27 mouse cellular contexts compared by ENCODE assay signal in the genomic region with DNA sequence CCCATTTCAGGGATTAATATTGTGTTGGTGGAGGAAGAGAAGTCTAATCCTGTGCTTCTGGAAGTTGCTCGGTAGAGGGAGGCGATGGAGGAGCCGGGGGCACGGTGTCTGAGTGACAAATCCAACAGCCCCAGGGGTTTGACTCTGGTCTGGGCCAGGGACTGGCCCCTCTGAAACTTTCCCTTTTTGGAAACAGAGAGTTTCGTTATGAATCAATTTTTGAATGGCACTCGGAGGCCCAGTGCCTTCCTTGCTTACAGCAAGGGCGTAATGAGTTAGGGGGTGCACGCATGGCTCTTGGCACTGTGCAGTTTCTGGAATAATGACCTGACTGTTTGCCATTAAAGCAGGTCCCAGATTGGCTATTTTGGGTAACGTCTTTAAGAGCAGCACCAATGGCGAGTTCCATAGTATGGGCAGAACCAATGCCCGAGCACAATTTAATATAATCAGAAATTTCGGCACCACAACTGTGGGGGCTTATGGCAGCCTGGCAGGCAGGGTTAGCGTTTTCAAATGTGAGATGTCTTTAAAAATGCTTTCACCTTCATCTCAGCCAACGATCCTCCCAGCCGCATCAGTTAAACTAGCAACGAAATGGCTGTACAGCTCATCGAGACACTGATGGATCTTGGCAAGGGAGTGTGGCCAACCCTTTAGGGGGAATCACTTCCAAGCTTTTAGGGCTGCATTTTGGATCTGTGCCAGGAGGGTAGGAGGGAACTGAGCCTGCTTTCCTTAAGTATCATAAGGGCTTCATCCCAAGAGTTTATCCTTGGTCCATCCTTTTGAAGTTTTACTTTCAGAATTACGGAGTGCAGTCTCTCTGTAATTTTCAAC. TPM values are rescaled to one million over a fixed set of nuclear protein-coding genes. Genes with fewer than 3 reads are reported as not detected.
A peak's percentile ranks its signal among the peaks of the same experiment; 100 is the strongest.
DNase-seq lines count a peak whose midpoint lies in the region; ATAC-seq lines count a peak whose summit lies in the region.
"Had no signal": no experiment of that assay in that cellular context is flagged by ENCODE, and none has a peak within 500 bp of the region (broad histone marks: within the 10 kb centered on the region; RNA-seq: fewer than 3 reads in every experiment).

No protein-coding gene starts in this region.

- no peaks in the 10 kb centered on the region for H3K36me3 ChIP-seq in limb, embryonic 12.5 days
- no peaks in the 10 kb centered on the region for H3K36me3 ChIP-seq in limb, embryonic 10.5 days
- H3K36me3 ChIP-seq in forebrain, embryonic 16.5 days (ENCODE audit: control insufficient read depth, insufficient read depth): no peaks in the 10 kb centered on the region
- no peaks in the 10 kb centered on the region for H3K36me3 ChIP-seq in kidney, embryonic 15.5 days
- H3K36me3 ChIP-seq: heart, embryonic 15.5 days; liver, embryonic 13.5 days; stomach, embryonic 15.5 days had no signal

- peaks cover 15% of the 10 kb centered on the region for H3K4me1 ChIP-seq in limb, embryonic 12.5 days (replicated peaks)
- peaks cover 17% of the 10 kb centered on the region for H3K4me1 ChIP-seq in limb, embryonic 10.5 days
- H3K4me1 ChIP-seq in forebrain, embryonic 16.5 days (replicated peaks; ENCODE audit: control insufficient read depth, insufficient read depth, low read length): peaks cover 11% of the 10 kb centered on the region
- no peaks in the 10 kb centered on the region for H3K4me1 ChIP-seq in kidney, embryonic 15.5 days
- H3K4me1 ChIP-seq: heart, embryonic 15.5 days; liver, embryonic 13.5 days; stomach, embryonic 15.5 days had no signal

- 0 out of 2 replicates have a peak overlapping the region, but pooled peaks have one; percentile 7 for H3K27ac ChIP-seq in limb, embryonic 12.5 days
- H3K27ac ChIP-seq in limb, embryonic 10.5 days: no peak overlapping the region
- H3K27ac ChIP-seq in forebrain, embryonic 16.5 days (ENCODE audit: low read length): no peak overlapping the region
- no peak overlapping the region for H3K27ac ChIP-seq in kidney, embryonic 15.5 days
- H3K27ac ChIP-seq: heart, embryonic 15.5 days; liver, embryonic 13.5 days; stomach, embryonic 15.5 days had no signal

- no peak for DNase-seq in limb, embryonic 10.5 days (ENCODE audit: low spot score)
- DNase-seq in retina, postnatal 1 day: peak; percentile 11
- no peak for DNase-seq in retina, embryonic 14.5 days (ENCODE audit: low spot score)
- no peak for DNase-seq in left cerebral cortex, adult 8-10 months (ENCODE audit: low spot score in 2 of 2)
- DNase-seq: adrenal gland, postnatal 36 days; cerebellum, adult 9-10 months; heart, adult 18-20 months; kidney, adult 8-10 months; kidney, postnatal 4 days; liver, embryonic 13.5 days; thymus, adult 2 months had no signal

- no peaks in the 10 kb centered on the region for H3K27me3 ChIP-seq in limb, embryonic 12.5 days
- no peaks in the 10 kb centered on the region for H3K27me3 ChIP-seq in limb, embryonic 10.5 days (ENCODE audit: low read depth, poor library complexity, severe bottlenecking)
- H3K27me3 ChIP-seq in forebrain, embryonic 16.5 days (replicated peaks; ENCODE audit: control insufficient read depth, insufficient read depth, low read length): no peaks in the 10 kb centered on the region
- H3K27me3 ChIP-seq in kidney, embryonic 15.5 days: no peaks in the 10 kb centered on the region
- H3K27me3 ChIP-seq: heart, embryonic 15.5 days; liver, embryonic 13.5 days; Patski; stomach, embryonic 15.5 days had no signal

- no peaks in the 10 kb centered on the region for H3K9me3 ChIP-seq in limb, embryonic 12.5 days
- H3K9me3 ChIP-seq in limb, embryonic 10.5 days (replicated peaks): no peaks in the 10 kb centered on the region
- no peaks in the 10 kb centered on the region for H3K9me3 ChIP-seq in forebrain, embryonic 16.5 days (ENCODE audit: control insufficient read depth, low read length)
- H3K9me3 ChIP-seq in kidney, embryonic 15.5 days (replicated peaks): no peaks in the 10 kb centered on the region
- H3K9me3 ChIP-seq: heart, embryonic 15.5 days; stomach, embryonic 15.5 days had no signal

- no peak overlapping the region for H3K4me2 ChIP-seq in limb, embryonic 12.5 days
- H3K4me2 ChIP-seq in forebrain, embryonic 16.5 days (ENCODE audit: low read length): peak overlapping the region; percentile 21
- H3K4me2 ChIP-seq in kidney, embryonic 15.5 days: no peak overlapping the region
- H3K4me2 ChIP-seq: heart, embryonic 15.5 days; liver, embryonic 13.5 days; stomach, embryonic 15.5 days had no signal

- 77% methylated on average over 18 of the region's 18 CpGs for WGBS in limb, embryonic 12.5 days
- 86% methylated on average over 18 of the region's 18 CpGs for WGBS in limb, embryonic 10.5 days
- 44% methylated on average over 18 of the region's 18 CpGs for WGBS in forebrain, embryonic 16.5 days
- WGBS in kidney, embryonic 15.5 days: 84% methylated on average over 18 of the region's 18 CpGs

- H3K4me3 ChIP-seq in limb, embryonic 12.5 days (replicated peaks): no peak overlapping the region
- H3K4me3 ChIP-seq in limb, embryonic 10.5 days: no peak overlapping the region
- H3K4me3 ChIP-seq in forebrain, embryonic 16.5 days (replicated peaks; ENCODE audit: low read length): no peak overlapping the region
- no peak overlapping the region for H3K4me3 ChIP-seq in kidney, embryonic 15.5 days (replicated peaks)
- H3K4me3 ChIP-seq: erythroblast, embryonic 14.5 days; heart, embryonic 15.5 days; liver, embryonic 13.5 days; myocyte; stomach, embryonic 15.5 days had no signal

- ATAC-seq in limb, embryonic 12.5 days (ENCODE audit: insufficient number of reproducible peaks, insufficient read depth, low FRiP score, low TSS enrichment, low read depth): 0 out of 2 replicates have a peak, but pooled peaks have one; percentile 4
- peak; percentile 73 for ATAC-seq in forebrain, embryonic 16.5 days
- ATAC-seq in kidney, embryonic 15.5 days (replicated peaks; ENCODE audit: low FRiP score): no peak
- ATAC-seq: activated CD4-positive, CD25-positive, alpha-beta regulatory T cell, adult 4 months; Patski had no signal

- no peak overlapping the region for H3K9ac ChIP-seq in limb, embryonic 12.5 days (replicated peaks)
- H3K9ac ChIP-seq in forebrain, embryonic 16.5 days (replicated peaks; ENCODE audit: low read depth, low read length): no peak overlapping the region
- no peak overlapping the region for H3K9ac ChIP-seq in kidney, embryonic 15.5 days
- H3K9ac ChIP-seq: heart, embryonic 15.5 days; liver, embryonic 13.5 days; stomach, embryonic 15.5 days had no signal

RNA-seq across cellular contexts. Expression of a gene that starts 15.5 kb away (rescaled TPM):
- polyA plus RNA-seq in limb, embryonic 12.5 days (2016; fragmentation: Nextera tagmentation; extraction: Ambion mirVana): 0.15 and 0.21 TPM in 2 replicates
- 0.14 and 0.39 TPM in 2 replicates for polyA plus RNA-seq in limb, embryonic 10.5 days (2016; fragmentation: Nextera tagmentation; extraction: Ambion mirVana)
- polyA plus RNA-seq in forebrain, embryonic 16.5 days (2015; fragmentation: Nextera tagmentation; extraction: Ambion mirVana): not detected in 2 replicates
- polyA plus RNA-seq in kidney, embryonic 15.5 days (2015; fragmentation: Nextera tagmentation; extraction: Ambion mirVana): 0.14 and 0.24 TPM in 2 replicates
- under 1 TPM in 2 of 4 experiments, not detected in 2; 0.35 to 0.53 TPM for total RNA-seq in left cerebral cortex, adult 8-10 months (2022)
- total RNA-seq: layer of hippocampus, postnatal 10 days; left cerebral cortex, postnatal 14 days; megakaryocyte, adult 5-6 weeks had no signal
- polyA plus RNA-seq: activated CD4-positive, CD25-positive, alpha-beta regulatory T cell, adult 4 months; C2C12; erythroblast, embryonic 14.5 days; myocyte had no signal

RNA-seq across cellular contexts. Expression of a gene that starts 35.9 kb away (rescaled TPM):
- not detected in 2 replicates for polyA plus RNA-seq in limb, embryonic 12.5 days (2016; fragmentation: Nextera tagmentation; extraction: Ambion mirVana)
- polyA plus RNA-seq in limb, embryonic 10.5 days (2016; fragmentation: Nextera tagmentation; extraction: Ambion mirVana): not detected in 2 replicates
- polyA plus RNA-seq in forebrain, embryonic 16.5 days (2015; fragmentation: Nextera tagmentation; extraction: Ambion mirVana): not detected in 2 replicates
- 0.10 TPM in 1 of 2 replicates, not detected in the other for polyA plus RNA-seq in kidney, embryonic 15.5 days (2015; fragmentation: Nextera tagmentation; extraction: Ambion mirVana)
- total RNA-seq in left cerebral cortex, adult 8-10 months (2022): not detected
- total RNA-seq: adrenal gland, postnatal 36 days; heart, adult 18-20 months; hematopoietic stem cell, adult 5-6 weeks; layer of hippocampus, postnatal 10 days; left cerebral cortex, postnatal 14 days; megakaryocyte, adult 5-6 weeks had no signal
- polyA plus RNA-seq: activated CD4-positive, CD25-positive, alpha-beta regulatory T cell, adult 4 months; C2C12; erythroblast, embryonic 14.5 days; heart, embryonic 15.5 days; liver, embryonic 13.5 days; lung, embryonic 16.5 days; myocyte; Patski; spleen, adult 2 months; stomach, embryonic 15.5 days had no signal

RNA-seq across cellular contexts. Expression of a gene that starts 42.4 kb away (rescaled TPM):
- polyA plus RNA-seq in limb, embryonic 12.5 days (2016; fragmentation: Nextera tagmentation; extraction: Ambion mirVana): 0.26 and 0.42 TPM in 2 replicates
- 0.13 TPM in 1 of 2 replicates, not detected in the other for polyA plus RNA-seq in limb, embryonic 10.5 days (2016; fragmentation: Nextera tagmentation; extraction: Ambion mirVana)
- polyA plus RNA-seq in forebrain, embryonic 16.5 days (2015; fragmentation: Nextera tagmentation; extraction: Ambion mirVana): not detected in 2 replicates
- 8.5 and 8.8 TPM in 2 replicates for polyA plus RNA-seq in kidney, embryonic 15.5 days (2015; fragmentation: Nextera tagmentation; extraction: Ambion mirVana)
- total RNA-seq in left cerebral cortex, adult 8-10 months (2022): under 1 TPM in 3 of 4 experiments, not detected in 1; 0.43 to 0.72 (median 0.63) TPM

RNA-seq across cellular contexts. Expression of a gene that starts 59.9 kb away (rescaled TPM):
- polyA plus RNA-seq in limb, embryonic 12.5 days (2016; fragmentation: Nextera tagmentation; extraction: Ambion mirVana): not detected in 2 replicates
- polyA plus RNA-seq in limb, embryonic 10.5 days (2016; fragmentation: Nextera tagmentation; extraction: Ambion mirVana): not detected in 2 replicates
- polyA plus RNA-seq in forebrain, embryonic 16.5 days (2015; fragmentation: Nextera tagmentation; extraction: Ambion mirVana): not detected in 2 replicates
- not detected in 2 replicates for polyA plus RNA-seq in kidney, embryonic 15.5 days (2015; fragmentation: Nextera tagmentation; extraction: Ambion mirVana)
- not detected for total RNA-seq in left cerebral cortex, adult 8-10 months (2022)
- total RNA-seq: heart, adult 18-20 months; hematopoietic stem cell, adult 5-6 weeks; layer of hippocampus, postnatal 10 days; left cerebral cortex, postnatal 14 days; megakaryocyte, adult 5-6 weeks had no signal
- polyA plus RNA-seq: activated CD4-positive, CD25-positive, alpha-beta regulatory T cell, adult 4 months; C2C12; erythroblast, embryonic 14.5 days; heart, embryonic 15.5 days; liver, embryonic 13.5 days; lung, embryonic 16.5 days; myocyte; Patski; stomach, embryonic 15.5 days had no signal

RNA-seq across cellular contexts. Expression of a gene that starts 59.9 kb away (rescaled TPM):
- not detected in 2 replicates for polyA plus RNA-seq in limb, embryonic 12.5 days (2016; fragmentation: Nextera tagmentation; extraction: Ambion mirVana)
- polyA plus RNA-seq in limb, embryonic 10.5 days (2016; fragmentation: Nextera tagmentation; extraction: Ambion mirVana): not detected in 2 replicates
- not detected in 2 replicates for polyA plus RNA-seq in forebrain, embryonic 16.5 days (2015; fragmentation: Nextera tagmentation; extraction: Ambion mirVana)
- polyA plus RNA-seq in kidney, embryonic 15.5 days (2015; fragmentation: Nextera tagmentation; extraction: Ambion mirVana): not detected in 2 replicates
- under 1 TPM in 3 of 4 experiments, not detected in 1; 0.32 to 1.00 (median 0.42) TPM for total RNA-seq in left cerebral cortex, adult 8-10 months (2022)
- total RNA-seq: hematopoietic stem cell, adult 5-6 weeks; layer of hippocampus, postnatal 10 days; left cerebral cortex, postnatal 14 days; megakaryocyte, adult 5-6 weeks had no signal
- polyA plus RNA-seq: activated CD4-positive, CD25-positive, alpha-beta regulatory T cell, adult 4 months; C2C12; erythroblast, embryonic 14.5 days; heart, embryonic 15.5 days; liver, embryonic 13.5 days; lung, embryonic 16.5 days; myocyte; spleen, adult 2 months; stomach, embryonic 15.5 days had no signal
